Mouse (Mus musculus) midbrain, embryonic 12.5 days (tissue): ENCODE measurements at regions not wholly inside any gene's neighbourhood (a gene's known extent, or its start where the extent isn't known, plus 50 kb on each side); places are given as distances from the start of the nearest gene placed in this dataset.

Experiments
- ATAC-seq: fragments of 200-750 bp; cut with Nextera tagmentation; 2 replicates; pipeline ENCODE4 v1.8.0; 2017; ENCODE audit warnings: low read depth, moderate TSS enrichment, moderate library complexity; ENCODE audit not compliant: low FRiP score
- H3K27ac ChIP-seq: fragments of 300-500 bp; sonication (generic); replicated peaks from 2 replicates; pipeline ENCODE4 v1.5.1; 2016; ENCODE audit warnings: mild to moderate bottlenecking
- H3K27me3 ChIP-seq: fragments of 300-500 bp; sonication (generic); 2 replicates; pipeline ENCODE4 v1.6.1; 2016; ENCODE audit warnings: mild to moderate bottlenecking
- H3K36me3 ChIP-seq: fragments of 300-500 bp; sonication (generic); 2 replicates; pipeline ENCODE4 v1.6.1; 2016
- H3K4me1 ChIP-seq: fragments of 300-500 bp; sonication (generic); 2 replicates; pipeline ENCODE4 v1.6.1; 2016
- H3K4me2 ChIP-seq: fragments of 300-500 bp; sonication (generic); replicated peaks from 2 replicates; pipeline ENCODE4 v1.6.1; 2016; ENCODE audit warnings: mild to moderate bottlenecking, moderate library complexity
- H3K4me3 ChIP-seq: fragments of 300-500 bp; sonication (generic); 2 replicates; pipeline ENCODE4 v1.5.1; 2016; ENCODE audit warnings: mild to moderate bottlenecking
- H3K9ac ChIP-seq: fragments of 300-500 bp; sonication (generic); replicated peaks from 2 replicates; pipeline ENCODE4 v1.6.1; 2016; ENCODE audit warnings: mild to moderate bottlenecking, moderate library complexity
- H3K9me3 ChIP-seq: fragments of 300-500 bp; sonication (generic); 2 replicates; pipeline ENCODE4 v1.6.1; 2016; ENCODE audit warnings: mild to moderate bottlenecking
- WGBS: fragments of 180-500 bp; shearing (Covaris S2); methylation state at CpG from one replicate; pipeline ENCODE4 v1.1.7; 2016; 5-methylcytosine and 5-hydroxymethylcytosine counted together

DNA sequence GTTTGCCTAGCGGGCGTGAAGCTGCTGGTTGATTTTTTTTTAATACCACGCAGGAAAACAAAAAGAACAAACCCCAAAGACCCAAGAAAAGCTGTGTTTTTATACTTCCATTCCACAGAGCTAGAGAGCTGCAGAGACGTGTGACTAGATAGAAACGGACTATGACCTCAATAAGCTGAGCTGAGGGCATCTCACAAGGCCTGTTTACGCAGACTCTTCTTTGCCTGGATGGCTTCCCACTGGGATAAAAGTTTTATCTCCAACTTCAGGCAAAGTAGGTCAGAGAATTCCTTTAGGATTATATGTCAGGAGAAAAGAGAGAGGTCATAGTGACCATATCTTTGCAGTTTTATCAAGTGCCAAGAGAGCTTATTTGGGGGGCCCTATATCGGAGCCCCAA is 199.4 kb downstream of the Mreg start:
- H3K4me3 ChIP-seq, result no peak overlapping the region
- no peak overlapping the region for H3K9ac ChIP-seq
- H3K9me3 ChIP-seq, result no peaks in the 10 kb centered on the region
- no peak overlapping the region for H3K27ac ChIP-seq
- H3K4me2 ChIP-seq, result no peak overlapping the region
- 55% methylated on average over 7 of the region's 7 CpGs for WGBS
- no peak for ATAC-seq
- no peaks in the 10 kb centered on the region for H3K4me1 ChIP-seq
- no peaks in the 10 kb centered on the region for H3K27me3 ChIP-seq
- H3K36me3 ChIP-seq, result no peaks in the 10 kb centered on the region

- Histone ChIP-seq H3K27ac (no peak overlapping the region), H3K4me2 (no peak overlapping the region), H3K9me3 (no peaks in the 10 kb centered on the region), H3K9ac (no peak overlapping the region), H3K27me3 (no peaks in the 10 kb centered on the region), H3K4me1 (peaks cover 3% of the 10 kb centered on the region; the same call in 1 of the 2 replicates), H3K36me3 (no peaks in the 10 kb centered on the region), H3K4me3 (no peak overlapping the region)
- 51% methylated on average over 7 of the region's 7 CpGs for WGBS
- no peak for ATAC-seq
Measured at GRCm38 (mm10) chr1:72009270-72009928, 202.7 kb downstream of the Mreg start.

- no peak overlapping the region for H3K27ac ChIP-seq
- no peaks in the 10 kb centered on the region for H3K36me3 ChIP-seq
- H3K4me3 ChIP-seq, result no peak overlapping the region
- peaks cover 3% of the 10 kb centered on the region; the same call in 1 of the 2 replicates for H3K4me1 ChIP-seq
- WGBS, result 62% methylated on average over 7 of the region's 7 CpGs
- no peaks in the 10 kb centered on the region for H3K9me3 ChIP-seq
- H3K27me3 ChIP-seq, result no peaks in the 10 kb centered on the region
- no peak overlapping the region for H3K9ac ChIP-seq
- ATAC-seq, result no peak
- H3K4me2 ChIP-seq, result no peak overlapping the region
Measured at GRCm38 (mm10) chr1:72006696-72007291, 205.3 kb downstream of the Mreg start.

DNA sequence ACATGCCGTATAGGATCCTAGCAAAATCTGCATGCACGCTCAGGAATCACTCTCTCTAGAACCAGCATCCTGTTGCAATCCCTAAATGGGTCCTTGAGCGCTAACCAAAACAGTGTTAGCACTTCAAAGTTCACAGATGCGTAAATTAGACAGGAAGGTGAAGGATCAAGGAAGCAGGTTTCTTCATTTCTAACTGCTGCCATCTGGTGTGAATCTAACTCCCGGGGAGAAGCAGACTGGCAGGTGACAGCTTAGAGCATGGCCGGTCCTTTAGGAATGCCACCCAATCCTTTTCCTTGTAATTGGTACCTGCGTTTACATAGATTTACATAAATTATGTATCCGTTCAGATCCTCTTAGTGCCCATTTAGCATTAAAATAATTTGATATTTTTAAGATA is 206.2 kb downstream of the Mreg start:
- Histone ChIP-seq H3K4me1 (peaks cover 3% of the 10 kb centered on the region; the same call in 1 of the 2 replicates), H3K4me2 (no peak overlapping the region), H3K27ac (no peak overlapping the region), H3K9me3 (no peaks in the 10 kb centered on the region), H3K4me3 (no peak overlapping the region), H3K27me3 (no peaks in the 10 kb centered on the region), H3K36me3 (no peaks in the 10 kb centered on the region), H3K9ac (no peak overlapping the region)
- 44% methylated on average over 8 of the region's 8 CpGs for WGBS
- ATAC-seq, result no peak

GRCm38 (mm10) chr1:72005550-72005949 is 206.6 kb downstream of the Mreg start:
- Histone ChIP-seq H3K27ac (no peak overlapping the region), H3K9ac (no peak overlapping the region), H3K36me3 (no peaks in the 10 kb centered on the region), H3K4me2 (no peak overlapping the region), H3K9me3 (no peaks in the 10 kb centered on the region), H3K27me3 (no peaks in the 10 kb centered on the region), H3K4me3 (no peak overlapping the region), H3K4me1 (peaks cover 3% of the 10 kb centered on the region; the same call in 1 of the 2 replicates)
- ATAC-seq, result no peak
- WGBS, result 71% methylated on average over 7 of the region's 7 CpGs

DNA sequence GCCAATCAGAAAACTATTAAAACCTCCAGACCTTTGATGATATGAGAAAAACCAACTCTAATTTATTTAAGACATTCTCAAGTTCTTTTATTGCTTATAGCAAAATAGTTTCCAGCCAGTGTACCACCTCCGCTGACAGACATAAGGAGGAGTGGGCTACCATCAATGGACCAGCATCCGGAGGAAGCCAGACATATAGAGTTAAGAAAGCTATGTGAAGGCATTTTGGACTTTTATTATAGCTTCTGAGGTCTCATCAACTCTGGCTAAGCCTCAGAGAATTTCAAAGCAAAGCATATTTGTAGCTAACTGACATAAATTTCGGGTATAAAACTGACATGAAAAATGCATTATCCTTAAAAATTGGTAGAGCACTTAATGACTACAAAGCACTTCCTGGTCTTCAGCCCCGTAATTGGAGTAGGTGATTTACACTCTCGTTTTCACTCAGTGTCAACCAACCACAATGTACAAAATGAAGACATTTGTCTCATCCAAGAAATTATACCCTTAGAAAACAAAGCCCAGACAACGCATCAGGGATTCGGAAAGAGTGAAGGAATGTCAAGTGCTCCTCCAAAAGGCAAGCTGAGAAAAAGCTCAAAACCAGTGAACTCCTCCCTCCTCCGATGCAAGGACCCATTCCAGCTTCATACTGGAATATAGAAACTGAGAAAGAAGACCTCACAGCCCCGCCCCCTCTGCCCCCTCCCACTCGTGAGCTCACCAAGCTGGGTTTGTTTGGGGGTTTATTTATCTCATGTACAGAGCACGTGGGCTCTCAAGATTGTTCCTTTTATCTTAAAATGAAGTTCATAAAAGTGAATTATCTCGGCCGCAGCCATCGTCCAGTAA is 208.5 kb downstream of the Mreg start:
- peaks cover 3% of the 10 kb centered on the region; the same call in 1 of the 2 replicates for H3K4me1 ChIP-seq
- H3K36me3 ChIP-seq, result no peaks in the 10 kb centered on the region
- no peaks in the 10 kb centered on the region; the same call in 1 of the 2 replicates for H3K27me3 ChIP-seq
- no peak for ATAC-seq
- 86% methylated on average over 14 of the region's 14 CpGs for WGBS
- no peaks in the 10 kb centered on the region for H3K9me3 ChIP-seq
- H3K27ac ChIP-seq, result no peak overlapping the region
- no peak overlapping the region for H3K4me3 ChIP-seq
- no peak overlapping the region for H3K4me2 ChIP-seq
- H3K9ac ChIP-seq, result no peak overlapping the region

- WGBS, result 79% methylated on average over 9 of the region's 9 CpGs
- Histone ChIP-seq H3K9me3 (no peaks in the 10 kb centered on the region), H3K27me3 (no peaks in the 10 kb centered on the region; the same call in 1 of the 2 replicates), H3K4me3 (no peak overlapping the region), H3K9ac (no peak overlapping the region), H3K4me2 (no peak overlapping the region), H3K27ac (no peak overlapping the region), H3K4me1 (peaks cover 3% of the 10 kb centered on the region; the same call in 1 of the 2 replicates), H3K36me3 (no peaks in the 10 kb centered on the region)
- ATAC-seq, result no peak
Measured at GRCm38 (mm10) chr1:72002471-72003116, 209.5 kb downstream of the Mreg start.

DNA sequence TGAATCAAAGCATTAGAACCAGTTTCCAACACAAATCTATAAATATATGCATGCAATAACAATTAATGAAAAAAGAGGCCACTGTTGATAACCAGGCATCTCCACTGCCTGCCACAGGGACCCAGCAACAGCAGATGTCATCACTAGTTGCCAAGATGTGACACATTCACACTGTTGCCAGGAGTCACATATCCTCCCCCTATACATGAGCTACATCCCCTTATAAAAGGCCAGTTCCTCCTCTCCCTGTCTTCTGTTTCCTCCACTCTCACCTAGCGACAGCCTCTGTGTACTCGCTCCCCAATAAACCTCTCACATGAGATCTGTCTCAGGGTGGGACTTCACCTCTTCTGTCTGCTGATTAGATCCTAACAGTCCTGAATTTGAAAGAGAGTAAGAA is 211.4 kb downstream of the Mreg start:
- H3K27ac ChIP-seq, result no peak overlapping the region
- H3K4me3 ChIP-seq, result no peak overlapping the region
- no peak overlapping the region for H3K9ac ChIP-seq
- H3K4me2 ChIP-seq, result no peak overlapping the region
- no peaks in the 10 kb centered on the region for H3K9me3 ChIP-seq
- WGBS, result 86% methylated on average over 2 of the region's 2 CpGs
- ATAC-seq, result no peak
- H3K4me1 ChIP-seq, result 0 out of 2 replicates have a peak, but pooled peaks cover 2% of the 10 kb centered on the region
- H3K36me3 ChIP-seq, result no peaks in the 10 kb centered on the region
- H3K27me3 ChIP-seq, result no peaks in the 10 kb centered on the region; the same call in 1 of the 2 replicates

DNA sequence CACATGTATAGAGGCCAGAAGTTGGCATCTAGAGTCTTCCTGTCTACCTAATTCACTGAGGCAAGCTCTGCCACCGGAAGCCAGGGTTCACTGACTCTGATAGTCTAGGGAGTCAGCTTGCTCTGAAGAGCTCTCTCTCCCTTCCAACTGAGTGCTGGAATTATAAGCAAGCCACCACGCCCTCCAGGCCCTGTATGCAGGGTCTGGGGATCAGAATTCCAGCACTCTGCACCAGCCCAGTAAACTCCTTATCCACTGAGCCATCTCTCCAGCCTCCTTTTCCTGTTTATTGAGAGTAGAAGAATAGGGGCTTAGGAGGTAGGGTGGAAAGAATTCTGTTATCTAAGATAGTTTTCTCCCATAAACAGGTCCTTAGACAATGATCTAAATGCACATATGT is 215.3 kb downstream of the Mreg start:
- Histone ChIP-seq H3K4me1 (0 out of 2 replicates have a peak, but pooled peaks cover 7% of the 10 kb centered on the region), H3K9ac (no peak overlapping the region), H3K4me2 (no peak overlapping the region), H3K4me3 (no peak overlapping the region), H3K36me3 (no peaks in the 10 kb centered on the region), H3K9me3 (no peaks in the 10 kb centered on the region), H3K27ac (no peak overlapping the region), H3K27me3 (no peaks in the 10 kb centered on the region; the same call in 1 of the 2 replicates)
- no peak for ATAC-seq
- 70% methylated on average over 2 of the region's 2 CpGs for WGBS

DNA sequence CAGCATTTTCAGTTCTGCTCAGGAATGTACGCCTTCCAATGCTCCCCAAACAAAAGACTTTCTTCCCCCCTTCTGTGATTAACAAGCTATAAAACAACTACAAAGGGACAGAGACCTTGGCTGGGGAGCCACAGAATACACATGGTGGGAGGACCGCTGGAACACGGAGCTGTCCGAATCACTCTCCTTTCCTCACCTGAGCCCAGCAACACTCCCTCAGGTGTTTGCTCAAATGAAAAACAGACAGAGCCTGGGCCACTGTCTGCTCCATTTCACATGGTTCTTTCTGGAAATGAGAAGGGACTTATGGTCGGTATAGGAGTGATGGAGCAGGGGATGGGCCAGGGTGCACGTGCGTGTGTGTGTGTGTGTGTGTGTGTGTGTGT is 215.9 kb downstream of the Mreg start:
- Histone ChIP-seq H3K36me3 (no peaks in the 10 kb centered on the region), H3K4me2 (no peak overlapping the region), H3K4me3 (no peak overlapping the region), H3K9me3 (no peaks in the 10 kb centered on the region), H3K27ac (no peak overlapping the region), H3K27me3 (no peaks in the 10 kb centered on the region; the same call in 1 of the 2 replicates), H3K9ac (no peak overlapping the region), H3K4me1 (0 out of 2 replicates have a peak, but pooled peaks cover 7% of the 10 kb centered on the region)
- no peak for ATAC-seq
- 72% methylated on average over 7 of the region's 7 CpGs for WGBS

DNA sequence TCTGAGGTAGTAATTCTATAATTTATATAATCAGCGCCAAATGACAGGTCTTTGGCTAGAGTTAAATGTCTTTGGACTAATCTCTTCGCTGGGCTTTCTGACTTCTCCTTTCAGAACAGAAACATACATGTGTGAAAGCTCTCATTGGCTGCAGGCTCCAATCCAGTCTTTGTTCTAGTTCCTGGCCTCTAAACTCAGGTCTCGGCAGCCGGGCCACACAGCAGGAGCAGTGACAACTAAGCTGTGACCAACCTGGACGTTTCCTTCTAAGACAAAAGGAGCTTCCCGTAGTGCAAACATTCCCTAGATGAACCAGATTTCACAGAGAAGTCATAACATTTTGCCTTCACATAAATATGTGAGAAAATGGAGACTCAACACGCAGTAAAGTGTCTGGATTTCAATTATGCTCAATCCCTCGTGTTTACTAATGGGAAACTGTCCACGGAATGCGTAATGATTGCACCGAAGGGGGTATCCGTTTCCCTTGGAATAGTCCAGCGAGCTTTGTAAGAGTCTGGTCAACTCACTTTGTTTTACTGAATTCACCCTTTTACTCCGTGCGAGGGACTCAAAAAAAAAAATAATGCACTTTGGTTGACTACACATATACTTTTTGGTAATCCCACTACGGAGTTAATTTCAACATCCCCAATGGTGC is 216.4 kb downstream of the Mreg start:
- no peak overlapping the region for H3K4me3 ChIP-seq
- H3K36me3 ChIP-seq, result no peaks in the 10 kb centered on the region
- no peak overlapping the region for H3K4me2 ChIP-seq
- WGBS, result 49% methylated on average over 16 of the region's 16 CpGs
- 0 out of 2 replicates have a peak, but pooled peaks cover 7% of the 10 kb centered on the region for H3K4me1 ChIP-seq
- H3K27me3 ChIP-seq, result no peaks in the 10 kb centered on the region; the same call in 1 of the 2 replicates
- ATAC-seq, result no peak
- no peaks in the 10 kb centered on the region for H3K9me3 ChIP-seq
- no peak overlapping the region for H3K9ac ChIP-seq
- H3K27ac ChIP-seq, result no peak overlapping the region
